Mouse (Mus musculus): ENCODE results near the gene Bok.

The Bok gene

GRCm38 (mm10) chr1:93691106-93691505 is 5.6 kb downstream of the Bok start:
- DNase-seq (ENCODE audit: low spot score), result no peak

- no peak for DNase-seq (ENCODE audit: low spot score)
These were observed 6.4 kb downstream of the Bok start for GRCm38 (mm10) chr1:93691786-93692357.

GRCm38 (mm10) chr1:93692773-93693172 is 7.3 kb downstream of the Bok start:
- no peak for DNase-seq (ENCODE audit: low spot score)

- DNase-seq (ENCODE audit: low spot score), result no peak
These were observed 8.0 kb downstream of the Bok start for GRCm38 (mm10) chr1:93693502-93693901.

- DNase-seq (ENCODE audit: low spot score), result no peak
These were observed 8.5 kb downstream of the Bok start for GRCm38 (mm10) chr1:93693943-93694342.

- DNase-seq (ENCODE audit: low spot score), result no peak
These were observed 9.5 kb downstream of the Bok start for GRCm38 (mm10) chr1:93694966-93695365.

- no peak for DNase-seq (ENCODE audit: low spot score)
These were observed 11.9 kb downstream of the Bok start for GRCm38 (mm10) chr1:93697317-93697716.

- peak; percentile 70 for DNase-seq (ENCODE audit: low spot score)
These were observed 13.7 kb downstream of the Bok start for GRCm38 (mm10) chr1:93699159-93699558.

- no peak for DNase-seq (ENCODE audit: low spot score)
These were observed 16.6 kb downstream of the Bok start for GRCm38 (mm10) chr1:93702106-93702505.

- no peak for DNase-seq (ENCODE audit: low spot score)
These were observed 18.1 kb downstream of the Bok start for GRCm38 (mm10) chr1:93703472-93704048.

- DNase-seq (ENCODE audit: low spot score), result no peak
These were observed 18.9 kb downstream of the Bok start for GRCm38 (mm10) chr1:93704341-93704740.

GRCm38 (mm10) chr1:93705389-93705788 is 19.9 kb downstream of the Bok start:
- DNase-seq (ENCODE audit: low spot score), result no peak

GRCm38 (mm10) chr1:93716166-93716565 is 30.7 kb downstream of the Bok start:
- no peak for DNase-seq (ENCODE audit: low spot score)

GRCm38 (mm10) chr1:93721557-93721956 is 36.1 kb downstream of the Bok start:
- no peak for DNase-seq (ENCODE audit: low spot score)

GRCm38 (mm10) chr1:93724623-93725022 is 39.2 kb downstream of the Bok start:
- DNase-seq (ENCODE audit: low spot score), result no peak

- no peak for DNase-seq (ENCODE audit: low spot score)
These were observed 40.2 kb downstream of the Bok start for GRCm38 (mm10) chr1:93725665-93726064.

- DNase-seq (ENCODE audit: low spot score), result no peak
These were observed 40.7 kb downstream of the Bok start for GRCm38 (mm10) chr1:93726116-93726515.

- DNase-seq (ENCODE audit: low spot score), result peak; percentile 15
These were observed 41.5 kb downstream of the Bok start for GRCm38 (mm10) chr1:93726974-93727373.

GRCm38 (mm10) chr1:93731103-93731502 is 45.6 kb downstream of the Bok start:
- DNase-seq (ENCODE audit: low spot score), result no peak

- DNase-seq (ENCODE audit: low spot score), result peak; percentile 23
These were observed 46.4 kb downstream of the Bok start for GRCm38 (mm10) chr1:93731880-93732281.

- no peak for DNase-seq (ENCODE audit: low spot score)
These were observed 50.4 kb downstream of the Bok start for GRCm38 (mm10) chr1:93735859-93736258.

GRCm38 (mm10) chr1:93737711-93738110 is 52.3 kb downstream of the Bok start:
- DNase-seq (ENCODE audit: low spot score), result no peak

GRCm38 (mm10) chr1:93740671-93741070 is 55.2 kb downstream of the Bok start:
- no peak for DNase-seq (ENCODE audit: low spot score)

- no peak for DNase-seq (ENCODE audit: low spot score)
These were observed 56.5 kb downstream of the Bok start for GRCm38 (mm10) chr1:93741987-93742386.
